ENCODE assay signal across 9 mouse cellular contexts in genomic region chr4:143213175-143213479, GRCm38 (mm10). TPM values are rescaled to one million over a fixed set of nuclear protein-coding genes. Genes with fewer than 3 reads are reported as not detected.
DNase-seq lines count a peak whose midpoint lies in the region; ATAC-seq lines count a peak whose summit lies in the region.
"Had no signal": no experiment of that assay in that cellular context is flagged by ENCODE, and none has a peak within 500 bp of the region (broad histone marks: within the 10 kb centered on the region; RNA-seq: fewer than 3 reads in every experiment).

No protein-coding gene starts in this region.

- H3K4me1 ChIP-seq in heart, embryonic 15.5 days (replicated peaks): peaks cover 9% of the 10 kb centered on the region
- H3K4me1 ChIP-seq in hindbrain, embryonic 12.5 days: peaks cover 16% of the 10 kb centered on the region
- H3K4me1 ChIP-seq in midbrain, embryonic 10.5 days: peaks cover 26% of the 10 kb centered on the region

- H3K27ac ChIP-seq in heart, embryonic 15.5 days: peak overlapping the region; percentile 72; the same call in 1 of the 2 replicates
- no peak overlapping the region for H3K27ac ChIP-seq in hindbrain, embryonic 12.5 days
- peak overlapping the region; percentile 98 for H3K27ac ChIP-seq in midbrain, embryonic 10.5 days (replicated peaks)

- no peak for DNase-seq in heart, postnatal 25 days (ENCODE audit: low spot score)
- peak; percentile 5 for DNase-seq in T-cell, adult 2 months (ENCODE audit: low spot score)
- no peak for DNase-seq in midbrain, embryonic 10.5 days (ENCODE audit: low spot score)
- no peak for DNase-seq in gastrocnemius, postnatal 10 days
- DNase-seq in right cerebral cortex, postnatal 25 days: no peak
- DNase-seq in cerebellum, postnatal 14 days: no peak

- ATAC-seq in heart, embryonic 15.5 days (replicated peaks; ENCODE audit: insufficient number of reproducible peaks, insufficient read depth, low FRiP score, low read depth): no peak
- ATAC-seq in hindbrain, embryonic 12.5 days (ENCODE audit: low FRiP score): 0 out of 2 replicates have a peak, but pooled peaks have one; percentile 12

- WGBS in heart, embryonic 15.5 days: 96% methylated on average over 3 of the region's 3 CpGs
- 92% methylated on average over 3 of the region's 3 CpGs for WGBS in hindbrain, embryonic 12.5 days
- WGBS in midbrain, embryonic 10.5 days: 95% methylated on average over 3 of the region's 3 CpGs

- H3K4me2 ChIP-seq in heart, embryonic 15.5 days: peak overlapping the region; percentile 82
- peak overlapping the region; percentile 77 for H3K4me2 ChIP-seq in hindbrain, embryonic 12.5 days (replicated peaks)

- intact Hi-C loops in heart, postnatal 25 days (cut with DNase I): loop anchor here (5.0 kb wide), 1 partner anchor 101 kb away; no protein-coding TSS in a partner anchor

- H3K9me3 ChIP-seq in heart, embryonic 15.5 days (replicated peaks): no peaks in the 10 kb centered on the region
- H3K9me3 ChIP-seq in hindbrain, embryonic 12.5 days (replicated peaks): no peaks in the 10 kb centered on the region
- no peaks in the 10 kb centered on the region for H3K9me3 ChIP-seq in midbrain, embryonic 10.5 days (replicated peaks)

- no peaks in the 10 kb centered on the region for H3K36me3 ChIP-seq in heart, embryonic 15.5 days
- no peaks in the 10 kb centered on the region for H3K36me3 ChIP-seq in hindbrain, embryonic 12.5 days
- H3K36me3 ChIP-seq in midbrain, embryonic 10.5 days: no peaks in the 10 kb centered on the region

- H3K4me3 ChIP-seq in heart, embryonic 15.5 days: peak overlapping the region; percentile 89
- peak overlapping the region; percentile 83; the same call in 1 of the 2 replicates for H3K4me3 ChIP-seq in hindbrain, embryonic 12.5 days
- peak overlapping the region; percentile 92 for H3K4me3 ChIP-seq in midbrain, embryonic 10.5 days

- no peak overlapping the region; the same call in 1 of the 2 replicates for H3K9ac ChIP-seq in heart, embryonic 15.5 days
- H3K9ac ChIP-seq in hindbrain, embryonic 12.5 days: 0 out of 2 replicates have a peak overlapping the region, but pooled peaks have one; percentile 89

- H3K27me3 ChIP-seq in heart, embryonic 15.5 days: 0 out of 2 replicates have a peak, but pooled peaks cover 3% of the 10 kb centered on the region
- no peaks in the 10 kb centered on the region for H3K27me3 ChIP-seq in hindbrain, embryonic 12.5 days
- H3K27me3 ChIP-seq in midbrain, embryonic 10.5 days (ENCODE audit: low read depth, poor library complexity, severe bottlenecking): 0 out of 2 replicates have a peak, but pooled peaks cover 5% of the 10 kb centered on the region
- H3K27me3 ChIP-seq: Patski had no signal

RNA-seq across cellular contexts. Expression of gene Prdm2, which starts 0.3 kb away (rescaled TPM):
- 6.6 and 7.8 TPM in 2 replicates for polyA plus RNA-seq in heart, embryonic 15.5 days (2015; fragmentation: Nextera tagmentation; extraction: Ambion mirVana)
- 10 to 100 TPM; 19.7 to 20.9 TPM for total RNA-seq in heart, postnatal 25 days (2021)
- 20.2 and 22.3 TPM in 2 replicates for polyA plus RNA-seq in hindbrain, embryonic 12.5 days (2016; fragmentation: Nextera tagmentation; extraction: Ambion mirVana)
- 14.2 and 16.6 TPM in 2 replicates for polyA plus RNA-seq in midbrain, embryonic 10.5 days (2016; fragmentation: Nextera tagmentation; extraction: Ambion mirVana)
- 10 to 100 TPM; 20.4 to 25.9 TPM for total RNA-seq in gastrocnemius, postnatal 10 days (2021)
